Mouse (Mus musculus) effector memory CD4-positive, alpha-beta T cell, adult 5 months (primary cell): ENCODE data around the gene Nmur1. TPM values are rescaled to one million over a fixed set of nuclear protein-coding genes. Genes with fewer than 3 reads are reported as not detected.

Experiments
- polyA plus RNA-seq: library from polyadenylated mRNA; unstranded; fragments of 100-300 nt; shearing (Covaris generic); gene quantifications from one replicate; pipeline ENCODE4 v1.2.1, GENCODE M21; 2017

The Nmur1 gene
- not detected for polyA plus RNA-seq

GRCm38 (mm10) chr1:86426128-86426527, at the start of gene Nmur1, which contains the start of gene Tex44:
Gene Nmur1 (minus strand): TSS chr1:86426228.
Gene Tex44 (plus strand): TSS chr1:86426329.

GRCm38 (mm10) chr1:86358906-86359797, 66.9 kb downstream of the Nmur1 start, which contains the start of gene Ncl:
Gene Ncl (minus strand): TSS chr1:86359400.

Other genes starting within 250 kb of the Nmur1 start
- gene B3gnt7, start 123.4 kb downstream of the Nmur1 start, polyA plus RNA-seq = not detected
- gene Ncl, start 66.8 kb downstream of the Nmur1 start, polyA plus RNA-seq = 574 TPM
- gene Tex44, start 101 bp upstream of the Nmur1 start, polyA plus RNA-seq = not detected
- 1,400 TPM for gene Ptma, start 100.5 kb upstream of the Nmur1 start, polyA plus RNA-seq
- gene Pde6d, start 156.4 kb upstream of the Nmur1 start, polyA plus RNA-seq = 19.6 TPM
- gene Cops7b, start 156.7 kb upstream of the Nmur1 start, polyA plus RNA-seq = 10.4 TPM
- gene Nppc, start 244.3 kb upstream of the Nmur1 start, polyA plus RNA-seq = not detected